Mouse (Mus musculus) mesoderm, embryonic 11.5 days (tissue): Measurements from ENCODE around the gene Rpl32.

Source experiments
- DNase-seq: peaks from one replicate; pipeline ENCODE4 v3.0.0-alpha.2; 2012; ENCODE audit warnings: low read depth, low spot score

The Rpl32 gene

DNA sequence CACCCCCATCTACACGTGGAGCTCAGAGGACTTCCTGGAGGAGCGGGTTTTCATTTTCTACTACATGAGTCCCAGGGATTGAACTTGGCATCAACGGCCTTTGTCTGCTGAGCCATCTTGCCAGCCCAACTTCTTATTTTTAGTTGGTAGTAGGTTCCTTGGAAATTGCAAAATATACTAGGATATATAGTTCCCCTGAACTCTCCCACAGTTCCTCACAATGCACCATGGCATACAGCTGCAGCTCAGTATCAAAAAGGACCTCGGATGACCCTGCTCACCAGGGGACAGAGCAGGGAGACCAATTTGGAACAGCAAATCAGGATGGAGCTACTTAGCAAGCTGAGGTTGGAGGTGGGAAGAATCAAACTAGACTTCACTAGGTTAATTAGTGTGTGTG lies 6.5 kb upstream of the Rpl32 start:
- no peak for DNase-seq

DNA sequence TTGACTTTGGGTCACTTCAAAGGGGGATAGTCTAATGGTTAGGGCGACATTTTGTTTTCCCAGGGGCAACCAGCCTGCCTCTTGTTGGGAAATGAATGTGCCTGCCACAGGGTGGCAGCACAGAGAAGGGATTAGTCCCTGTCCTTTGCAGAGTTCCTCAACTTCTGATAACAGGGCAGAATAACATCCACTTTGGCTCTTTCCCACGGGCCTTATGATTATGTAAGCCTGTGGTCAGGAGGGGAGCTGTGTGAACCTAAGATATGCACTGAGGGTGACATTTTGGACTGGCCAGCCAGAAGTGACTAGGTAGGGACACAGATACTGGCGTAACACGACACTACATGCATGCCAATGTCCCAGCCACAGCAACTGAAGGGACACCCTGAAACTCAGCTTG lies 5.6 kb upstream of the Rpl32 start:
- DNase-seq = peak; percentile 59

GRCm38 (mm10) chr6:115811606-115812005 lies 3.1 kb upstream of the Rpl32 start:
- DNase-seq = no peak

- DNase-seq = no peak
Observed at GRCm38 (mm10) chr6:115808196-115808487, 405 bp downstream of the Rpl32 start.

- no peak for DNase-seq
Observed at GRCm38 (mm10) chr6:115807464-115808195, 917 bp downstream of the Rpl32 start.

- DNase-seq = no peak
Observed at GRCm38 (mm10) chr6:115804432-115805192, 3.9 kb downstream of the Rpl32 start.

GRCm38 (mm10) chr6:115803541-115804382 lies 4.8 kb downstream of the Rpl32 start:
- peak; percentile 79 for DNase-seq

- DNase-seq = no peak
Observed at GRCm38 (mm10) chr6:115801811-115802210, 6.7 kb downstream of the Rpl32 start.

DNA sequence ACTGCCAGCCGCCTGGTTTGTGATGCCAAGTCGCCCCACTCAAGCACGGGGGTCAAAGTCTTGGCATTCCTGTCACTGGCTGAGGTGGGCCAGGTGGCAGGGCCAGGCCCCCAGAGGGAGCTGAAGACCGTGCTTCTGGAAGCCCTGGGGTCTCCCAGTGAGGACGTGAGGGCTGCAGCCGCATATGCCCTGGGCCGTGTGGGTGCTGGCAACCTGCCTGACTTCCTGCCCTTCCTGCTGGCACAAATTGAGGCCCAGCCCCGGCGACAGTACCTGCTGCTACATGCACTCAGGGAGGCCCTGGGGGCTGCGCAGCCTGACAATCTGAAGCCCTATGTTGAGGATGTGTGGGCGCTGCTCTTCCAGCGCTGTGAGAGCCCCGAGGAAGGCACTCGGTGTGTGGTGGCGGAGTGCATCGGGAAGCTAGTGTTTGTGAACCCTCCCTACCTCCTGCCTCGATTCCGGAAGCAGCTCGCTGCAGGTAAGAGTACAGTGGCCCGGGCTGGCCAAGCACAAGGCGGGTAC lies 15.8 kb downstream of the Rpl32 start:
- DNase-seq = no peak

DNA sequence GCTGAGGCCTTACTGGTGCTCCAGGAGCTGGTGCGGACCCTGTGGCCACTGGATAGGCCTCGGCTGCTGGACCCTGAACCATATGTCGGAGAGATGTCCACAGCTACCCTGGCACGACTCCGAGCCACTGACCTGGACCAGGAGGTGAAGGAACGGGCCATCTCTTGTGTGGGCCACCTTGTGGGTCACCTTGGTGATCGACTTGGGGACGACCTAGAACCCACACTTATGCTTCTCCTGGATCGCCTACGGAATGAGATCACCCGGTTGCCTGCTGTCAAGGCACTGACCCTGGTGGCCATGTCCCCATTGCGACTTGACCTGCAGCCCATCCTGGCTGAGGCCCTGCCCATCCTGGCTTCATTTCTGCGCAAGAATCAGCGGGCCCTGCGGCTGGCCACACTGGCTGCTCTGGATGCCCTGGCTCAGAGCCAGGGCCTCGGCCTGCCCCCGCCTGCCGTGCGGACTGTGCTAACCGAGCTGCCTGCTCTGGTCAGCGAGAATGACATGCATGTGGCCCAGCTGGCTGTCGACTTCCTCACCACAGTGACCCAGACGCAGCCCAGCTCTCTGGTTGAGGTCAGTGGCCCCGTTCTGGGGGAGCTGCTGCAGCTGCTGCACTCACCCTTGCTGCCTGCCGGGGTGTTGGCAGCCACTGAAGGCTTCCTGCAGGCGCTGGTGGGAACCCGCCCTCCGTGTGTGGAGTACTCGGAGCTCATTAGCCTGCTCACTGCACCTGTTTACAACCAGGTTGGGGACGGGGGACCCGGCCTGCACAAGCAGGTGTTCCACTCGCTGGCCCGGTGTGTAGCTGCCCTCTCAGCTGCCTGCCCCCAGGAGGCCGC lies 16.5 kb downstream of the Rpl32 start:
- no peak for DNase-seq

DNA sequence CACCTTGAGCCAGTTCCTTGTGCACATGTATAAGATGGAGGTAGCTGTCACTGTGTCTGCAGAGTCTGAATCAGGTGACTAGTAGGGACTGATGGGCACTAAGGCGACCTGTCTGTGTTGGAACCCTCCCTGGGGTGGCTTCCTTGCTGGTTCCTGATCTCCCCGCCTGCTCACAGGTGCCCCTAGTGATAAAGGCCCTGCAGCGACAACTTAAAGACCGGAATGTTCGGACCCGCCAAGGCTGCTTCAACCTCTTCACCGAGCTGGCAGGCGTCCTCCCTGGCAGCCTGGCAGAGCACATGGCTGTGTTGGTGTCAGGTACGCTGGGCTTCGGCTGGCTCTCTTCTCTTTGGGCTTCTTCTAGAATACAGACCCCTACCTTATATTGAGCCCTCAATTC lies 17.5 kb downstream of the Rpl32 start:
- DNase-seq = no peak

- DNase-seq = no peak
Observed at GRCm38 (mm10) chr6:115782781-115783180, 25.8 kb downstream of the Rpl32 start.

GRCm38 (mm10) chr6:115776363-115776762 lies 32.2 kb downstream of the Rpl32 start:
- no peak for DNase-seq

DNA sequence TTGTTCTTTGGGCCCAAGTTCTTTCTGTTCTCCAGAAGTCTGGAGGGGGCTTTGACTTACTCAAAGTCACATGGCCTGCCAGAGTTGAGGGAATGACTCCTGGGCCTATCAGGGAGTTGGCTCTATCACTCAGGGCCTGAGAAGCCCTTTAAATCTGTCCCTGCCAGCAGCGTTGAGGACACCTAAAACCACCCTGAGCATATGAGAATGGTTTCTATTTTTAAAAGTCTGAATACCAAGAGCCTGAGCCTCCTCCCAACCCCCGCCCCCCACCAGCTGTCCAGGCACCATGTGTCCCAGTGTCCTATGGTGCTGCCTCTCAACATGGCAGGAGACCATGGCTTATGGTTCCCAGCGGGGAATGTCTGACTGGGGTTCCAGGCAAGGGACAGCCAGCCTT lies 32.7 kb downstream of the Rpl32 start:
- no peak for DNase-seq

GRCm38 (mm10) chr6:115774501-115774921 lies 34.0 kb downstream of the Rpl32 start, which contains the start of gene Cand2:
Gene Cand2 (plus strand): TSS chr6:115774538.
- DNase-seq = peak; percentile 83

DNA sequence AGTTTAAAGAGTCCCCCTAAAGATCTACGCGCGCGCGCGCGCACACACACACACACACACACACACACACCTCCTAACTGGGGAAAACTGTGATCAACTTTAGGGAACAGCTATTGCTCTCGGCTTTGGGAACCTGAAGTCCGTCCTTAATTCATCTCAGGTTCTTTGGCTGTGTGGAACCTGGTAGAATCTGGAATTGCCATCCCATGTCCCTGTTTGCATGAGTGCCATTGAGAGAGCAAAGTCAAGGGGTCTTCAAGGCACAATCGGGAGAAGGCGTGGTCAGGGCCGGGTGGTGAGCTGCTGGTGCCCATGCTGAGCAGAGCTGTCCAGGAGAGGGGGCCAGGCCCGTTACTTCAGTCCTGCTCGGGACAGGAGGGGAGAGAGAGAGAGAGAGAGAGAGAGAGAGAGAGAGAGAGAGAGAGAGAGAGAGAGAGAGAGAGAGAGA lies 34.6 kb downstream of the Rpl32 start:
- peak; percentile 82 for DNase-seq

DNA sequence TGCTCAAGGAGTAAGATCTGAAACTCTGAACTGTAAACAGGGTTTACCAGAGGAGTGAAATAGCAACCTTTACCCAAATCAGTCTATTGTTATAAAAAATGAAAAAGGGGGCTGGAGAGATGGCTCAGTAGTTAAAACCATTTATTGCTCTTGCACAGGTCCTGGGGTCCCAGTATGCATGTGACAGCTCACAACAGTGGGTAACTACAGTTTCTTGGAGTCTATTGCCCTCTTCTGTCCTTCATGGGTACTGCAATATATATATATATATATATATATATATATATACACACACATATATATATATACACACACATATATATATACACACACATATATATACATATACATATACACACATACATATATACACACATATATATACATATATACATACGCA lies 35.9 kb downstream of the Rpl32 start:
- DNase-seq = no peak

DNA sequence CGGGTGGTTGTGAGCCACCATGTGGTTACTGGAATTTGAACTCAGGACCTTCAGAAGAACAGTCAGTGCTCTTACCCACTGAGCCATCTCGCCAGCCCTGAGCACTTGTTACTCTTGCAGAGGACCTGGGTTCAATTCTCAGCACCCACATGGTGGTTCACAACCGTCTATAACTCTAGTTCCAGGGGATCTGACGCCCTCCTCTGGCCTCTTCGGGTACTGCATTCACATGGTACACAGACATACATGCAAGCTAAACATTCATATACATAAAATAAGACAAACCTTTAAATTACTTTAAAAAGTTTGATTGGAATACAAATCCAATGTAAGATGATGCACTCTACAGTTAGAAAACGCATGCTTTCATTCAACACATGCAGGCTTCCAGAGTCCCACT lies 36.3 kb downstream of the Rpl32 start:
- DNase-seq = no peak

DNA sequence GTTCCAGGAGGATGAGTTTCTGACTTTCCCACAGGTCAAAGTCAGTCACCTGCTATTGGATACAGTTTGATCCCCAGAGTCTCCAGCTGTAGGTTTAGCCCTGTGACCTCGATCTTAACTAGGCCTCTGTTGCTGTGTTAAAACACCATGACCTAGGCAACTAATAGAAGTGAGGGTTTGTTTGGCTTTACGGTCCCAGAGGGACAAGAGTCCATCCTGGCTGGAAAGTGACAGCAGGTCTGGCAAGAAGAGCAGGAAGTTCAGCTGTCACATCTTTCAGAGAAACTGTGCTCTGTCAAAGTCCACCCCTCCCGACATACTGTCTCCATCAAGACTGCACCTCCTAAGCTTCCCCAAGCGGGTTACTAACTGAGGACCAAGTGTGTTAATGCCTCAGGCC lies 37.7 kb downstream of the Rpl32 start:
- no peak for DNase-seq

GRCm38 (mm10) chr6:115770059-115770670 lies 38.4 kb downstream of the Rpl32 start:
- no peak for DNase-seq

- no peak for DNase-seq
Observed at GRCm38 (mm10) chr6:115768207-115768606, 40.3 kb downstream of the Rpl32 start.
